Mouse (Mus musculus) testis, adult 2 months (tissue): ENCODE data around the gene Tnr.

Source experiments
- CTCF ChIP-seq: fragments of 200-500 bp; IDR thresholded peaks from 2 replicates; pipeline ENCODE4 v1.5.1; 2012; ENCODE audit warnings: low read depth, mild to moderate bottlenecking, inconsistent platforms, low read length, moderate library complexity; ENCODE audit not compliant: control insufficient read depth, insufficient read depth, insufficient replicate concordance
- POLR2A ChIP-seq: fragments of 200-500 bp; IDR thresholded peaks from 2 replicates; pipeline ENCODE4 v1.6.1; 2012; ENCODE audit warnings: low read depth, mild to moderate bottlenecking, inconsistent platforms, low read length, moderate library complexity; ENCODE audit not compliant: control insufficient read depth

GRCm38 (mm10) chr1:159545470-159546145, 22.0 kb downstream of the Tnr start:
- TF ChIP-seq CTCF (no peak), POLR2A (no peak)
